Mouse (Mus musculus) heart, postnatal 10 days (tissue): ENCODE data around the gene Oxct2a. TPM values are rescaled to one million over a fixed set of nuclear protein-coding genes. Genes with fewer than 3 reads are reported as not detected.
"Not testable (repeated sequence)": the region's sequence is repeated elsewhere in the genome, so short reads cannot be mapped to it uniquely, and the experiment has no call there.

Source experiments
- DNase-seq, 2 experiments: peaks; one replicate each; pipeline ENCODE4 v3.0.0; 2021
- intact Hi-C: fragments of 180-260 bp; cut with DNase I; formaldehyde crosslinking; loops from one replicate; pipeline ENCODE4 v1.15.1; 2025
- total RNA-seq, 2 experiments: library from RNA; stranded (reverse); gene quantifications; 2 replicates each; pipeline ENCODE4 v1.2.3; 2021

Oxct2a gene
- total RNA-seq, 2 experiments from 2014 or later, result not detected

GRCm38 (mm10) chr4:123282915-123283674 lies 40.3 kb downstream of the Oxct2a start:
- DNase-seq, result peak; percentile 56 to 58
- intact Hi-C loops, result not testable (repeated sequence)

GRCm38 (mm10) chr4:123282500-123282899 lies 40.9 kb downstream of the Oxct2a start:
- intact Hi-C loops, result no loop called here
- peak; percentile 94 for DNase-seq

DNA sequence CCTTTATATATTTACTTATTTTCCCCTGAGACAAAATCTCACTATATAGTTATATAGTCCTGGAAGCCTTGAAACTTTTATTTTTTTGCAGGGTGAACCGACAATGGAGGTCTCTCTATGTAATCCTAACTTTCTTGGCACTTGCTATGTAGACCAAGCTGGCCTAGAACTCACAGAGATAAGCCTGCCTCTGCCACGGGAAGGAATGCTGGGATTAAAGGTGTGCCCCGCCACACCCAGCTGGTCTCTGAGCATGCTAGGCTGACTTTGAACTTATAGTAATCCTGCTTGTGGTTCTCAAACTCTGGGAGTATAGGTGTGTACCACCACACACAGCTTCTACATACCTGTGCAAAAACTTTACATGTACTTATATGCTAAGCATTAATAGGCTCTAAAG lies 43.3 kb downstream of the Oxct2a start:
- intact Hi-C loops, result no loop called here
- no peak for DNase-seq

Other genes with a start within 250 kb of the Oxct2a start
- not detected for gene Bmp8b, start 218.5 kb downstream of the Oxct2a start, total RNA-seq
- not detected for gene Oxct2b, start 207.4 kb downstream of the Oxct2a start, total RNA-seq
- 10 to 100 TPM; 28.4 to 29.2 TPM for gene Ppie, start 183.7 kb downstream of the Oxct2a start, total RNA-seq
- under 1 TPM; 0.40 to 0.89 TPM for gene Hpcal4, start 140.4 kb downstream of the Oxct2a start, total RNA-seq
- gene Nt5c1a, start 122.1 kb downstream of the Oxct2a start, total RNA-seq, result 10 to 100 TPM; 33.4 to 35.0 TPM
- gene Heyl, start 90.1 kb downstream of the Oxct2a start, total RNA-seq, result 10 to 100 TPM; 31.6 to 34.3 TPM
- gene Pabpc4, start 61.3 kb downstream of the Oxct2a start, total RNA-seq, result 100 to 1,000 TPM; 259 to 282 TPM
- gene Bmp8a, start 19.6 kb upstream of the Oxct2a start, total RNA-seq, result under 1 TPM in 1 of 2 experiments, not detected in 1; 0.17 TPM